Mouse (Mus musculus): ENCODE data around the gene Gm38392. TPM values are rescaled to one million over a fixed set of nuclear protein-coding genes. Genes with fewer than 3 reads are reported as not detected.

Gene Gm38392
- polyA plus RNA-seq, 2 experiments = 5.4 TPM; not detected in 1

- TF ChIP-seq POLR2A (IDR thresholded peaks at IDR 0.05; ENCODE audit: borderline replicate concordance, extremely low read depth, insufficient read depth, insufficient read length) = no peak
- H3K4me2 ChIP-seq (replicated peaks; ENCODE audit: low read depth, low read length, severe bottlenecking) = no peak overlapping the region
- ATAC-seq (ENCODE audit: low FRiP score, low read depth) (no peak), DNase-seq (ENCODE audit: low spot score) (no peak)
- 25% methylated on average over 2 of the region's 2 CpGs for WGBS
- no peak overlapping the region for H3K4me3 ChIP-seq (replicated peaks; ENCODE audit: low read length)
- H3K27me3 ChIP-seq (ENCODE audit: control insufficient read depth, insufficient read depth, low read length) = peaks cover 98% of the 10 kb centered on the region
- no peak overlapping the region for H3K27ac ChIP-seq (replicated peaks; ENCODE audit: low read depth, low read length)
- no peaks in the 10 kb centered on the region for H3K36me3 ChIP-seq (ENCODE audit: control insufficient read depth, insufficient read depth, low read length)
- no peak overlapping the region for H3K9ac ChIP-seq (ENCODE audit: low read depth, low read length, severe bottlenecking)
- H3K9me3 ChIP-seq (ENCODE audit: control insufficient read depth, low read length) = no peaks in the 10 kb centered on the region
- H3K4me1 ChIP-seq (ENCODE audit: control insufficient read depth, insufficient read depth, low read length) = peaks cover 2% of the 10 kb centered on the region; the same call in 1 of the 2 replicates
Measured at GRCm38 (mm10) chr3:88210121-88210520, 76.9 kb downstream of the Gm38392 start.

- 1% methylated on average over 6 of the region's 6 CpGs for WGBS
- H3K9ac ChIP-seq (ENCODE audit: low read depth, low read length, severe bottlenecking) = no peak overlapping the region
- H3K4me2 ChIP-seq (replicated peaks; ENCODE audit: low read depth, low read length, severe bottlenecking) = no peak overlapping the region
- peaks cover 98% of the 10 kb centered on the region for H3K27me3 ChIP-seq (ENCODE audit: control insufficient read depth, insufficient read depth, low read length)
- no peak overlapping the region for H3K4me3 ChIP-seq (replicated peaks; ENCODE audit: low read length)
- DNase-seq (ENCODE audit: low spot score) (no peak), ATAC-seq (ENCODE audit: low FRiP score, low read depth) (no peak)
- no peaks in the 10 kb centered on the region for H3K9me3 ChIP-seq (ENCODE audit: control insufficient read depth, low read length)
- no peaks in the 10 kb centered on the region for H3K36me3 ChIP-seq (ENCODE audit: control insufficient read depth, insufficient read depth, low read length)
- H3K4me1 ChIP-seq (ENCODE audit: control insufficient read depth, insufficient read depth, low read length) = peaks cover 1% of the 10 kb centered on the region; the same call in 1 of the 2 replicates
- no peak for TF ChIP-seq POLR2A (IDR thresholded peaks at IDR 0.05; ENCODE audit: borderline replicate concordance, extremely low read depth, insufficient read depth, insufficient read length)
- no peak overlapping the region for H3K27ac ChIP-seq (replicated peaks; ENCODE audit: low read depth, low read length)
Measured at GRCm38 (mm10) chr3:88209306-88209705, 77.7 kb downstream of the Gm38392 start.

- no peak overlapping the region for H3K9ac ChIP-seq (ENCODE audit: low read depth, low read length, severe bottlenecking)
- H3K9me3 ChIP-seq (ENCODE audit: control insufficient read depth, low read length) = no peaks in the 10 kb centered on the region
- DNase-seq (ENCODE audit: low spot score) = no peak
- no peaks in the 10 kb centered on the region for H3K4me1 ChIP-seq (ENCODE audit: control insufficient read depth, insufficient read depth, low read length)
- H3K36me3 ChIP-seq (ENCODE audit: control insufficient read depth, insufficient read depth, low read length) = no peaks in the 10 kb centered on the region
- H3K4me2 ChIP-seq (replicated peaks; ENCODE audit: low read depth, low read length, severe bottlenecking) = no peak overlapping the region
- no peak overlapping the region for H3K4me3 ChIP-seq (replicated peaks; ENCODE audit: low read length)
- WGBS = 8% methylated on average over 3 of the region's 3 CpGs
- no peak overlapping the region for H3K27ac ChIP-seq (replicated peaks; ENCODE audit: low read depth, low read length)
- TF ChIP-seq POLR2A (IDR thresholded peaks at IDR 0.05; ENCODE audit: borderline replicate concordance, extremely low read depth, insufficient read depth, insufficient read length) = no peak
- ATAC-seq (ENCODE audit: low FRiP score, low read depth) = no peak
- H3K27me3 ChIP-seq (ENCODE audit: control insufficient read depth, insufficient read depth, low read length) = peaks cover 98% of the 10 kb centered on the region
Measured at GRCm38 (mm10) chr3:88208226-88208720, 78.7 kb downstream of the Gm38392 start.

- ATAC-seq (ENCODE audit: low FRiP score, low read depth) = no peak
Measured at GRCm38 (mm10) chr3:88207451-88208100, 79.4 kb downstream of the Gm38392 start.

GRCm38 (mm10) chr3:88206901-88207371 is 80.1 kb downstream of the Gm38392 start:
- no peak for TF ChIP-seq POLR2A (IDR thresholded peaks at IDR 0.05; ENCODE audit: borderline replicate concordance, extremely low read depth, insufficient read depth, insufficient read length)
- Histone ChIP-seq H3K9ac (ENCODE audit: low read depth, low read length, severe bottlenecking) (no peak overlapping the region), H3K27me3 (ENCODE audit: control insufficient read depth, insufficient read depth, low read length) (peaks cover 97% of the 10 kb centered on the region), H3K27ac (replicated peaks; ENCODE audit: low read depth, low read length) (no peak overlapping the region), H3K4me2 (replicated peaks; ENCODE audit: low read depth, low read length, severe bottlenecking) (no peak overlapping the region), H3K36me3 (ENCODE audit: control insufficient read depth, insufficient read depth, low read length) (no peaks in the 10 kb centered on the region), H3K9me3 (ENCODE audit: control insufficient read depth, low read length) (no peaks in the 10 kb centered on the region), H3K4me1 (ENCODE audit: control insufficient read depth, insufficient read depth, low read length) (no peaks in the 10 kb centered on the region), H3K4me3 (replicated peaks; ENCODE audit: low read length) (no peak overlapping the region)
- no peak for DNase-seq (ENCODE audit: low spot score)
- ATAC-seq (ENCODE audit: low FRiP score, low read depth) = no peak
- WGBS = under 1% methylated on average over 11 of the region's 14 CpGs

More at GRCm38 (mm10) chr3:88207451-88208100, 79.4 kb downstream of the Gm38392 start:
- no peak for DNase-seq (ENCODE audit: low spot score)
- WGBS = 2% methylated on average over 15 of the region's 15 CpGs
- no peaks in the 10 kb centered on the region for H3K9me3 ChIP-seq (ENCODE audit: control insufficient read depth, low read length)
- no peak overlapping the region for H3K4me3 ChIP-seq (replicated peaks; ENCODE audit: low read length)
- no peak overlapping the region for H3K9ac ChIP-seq (ENCODE audit: low read depth, low read length, severe bottlenecking)
- H3K4me1 ChIP-seq (ENCODE audit: control insufficient read depth, insufficient read depth, low read length) = no peaks in the 10 kb centered on the region
- no peak overlapping the region for H3K27ac ChIP-seq (replicated peaks; ENCODE audit: low read depth, low read length)
- TF ChIP-seq POLR2A (IDR thresholded peaks at IDR 0.05; ENCODE audit: borderline replicate concordance, extremely low read depth, insufficient read depth, insufficient read length) = no peak
- no peak overlapping the region for H3K4me2 ChIP-seq (replicated peaks; ENCODE audit: low read depth, low read length, severe bottlenecking)
- H3K36me3 ChIP-seq (ENCODE audit: control insufficient read depth, insufficient read depth, low read length) = no peaks in the 10 kb centered on the region
- peaks cover 97% of the 10 kb centered on the region for H3K27me3 ChIP-seq (ENCODE audit: control insufficient read depth, insufficient read depth, low read length)

Data from limb, embryonic 14.5 days (tissue).